Mouse (Mus musculus) midbrain, embryonic 10.5 days (tissue): Measurements from ENCODE around the gene Ppp1r14d. TPM values are rescaled to one million over a fixed set of nuclear protein-coding genes. Genes with fewer than 3 reads are reported as not detected.

Experiments
- DNase-seq: peaks from one replicate; pipeline ENCODE4 v3.0.0-alpha.2; 2017; ENCODE audit warnings: low spot score
- H3K27ac ChIP-seq: fragments of 300-500 bp; sonication (generic); replicated peaks from 2 replicates; pipeline ENCODE4 v1.5.1; 2016; ENCODE audit warnings: mild to moderate bottlenecking
- H3K27me3 ChIP-seq: fragments of 300-500 bp; sonication (generic); 2 replicates; pipeline ENCODE4 v1.6.1; 2016; ENCODE audit warnings: low read depth, mild to moderate bottlenecking; ENCODE audit not compliant: poor library complexity, severe bottlenecking
- H3K36me3 ChIP-seq: fragments of 300-500 bp; sonication (generic); 2 replicates; pipeline ENCODE4 v1.6.1; 2016; ENCODE audit warnings: mild to moderate bottlenecking, moderate library complexity
- H3K4me1 ChIP-seq: fragments of 300-500 bp; sonication (generic); 2 replicates; pipeline ENCODE4 v1.6.1; 2016
- H3K4me3 ChIP-seq: fragments of 300-500 bp; sonication (generic); 2 replicates; pipeline ENCODE4 v1.5.1; 2016; ENCODE audit warnings: mild to moderate bottlenecking, moderate library complexity
- H3K9me3 ChIP-seq: fragments of 300-500 bp; sonication (generic); replicated peaks from 2 replicates; pipeline ENCODE4 v1.6.1; 2016; ENCODE audit warnings: mild to moderate bottlenecking
- WGBS: fragments of 180-500 bp; shearing (Covaris S2); methylation state at CpG from one replicate; pipeline ENCODE4 v1.1.7; 2016; 5-methylcytosine and 5-hydroxymethylcytosine counted together
- polyA plus RNA-seq: library from polyadenylated mRNA; unstranded; fragments of >200 nt; fragmentation: Nextera tagmentation; extraction: Ambion mirVana; gene quantifications from 2 replicates; pipeline ENCODE4 v1.2.1, GENCODE M21; 2016

The Ppp1r14d gene
- not detected in 2 replicates for polyA plus RNA-seq

- Histone ChIP-seq H3K27ac (no peak within 1 kb of the TSS), H3K36me3 (no peaks in the 10 kb centered on the region), H3K9me3 (no peaks in the 10 kb centered on the region), H3K4me3 (no peak within 1 kb of the TSS), H3K4me1 (peaks cover 3% of the 10 kb centered on the region; the same call in 1 of the 2 replicates), H3K27me3 (peaks cover 15% of the 10 kb centered on the region)
- 83% methylated on average over 6 of the region's 6 CpGs for WGBS
- DNase-seq = no peak
These were observed at the start of gene Ppp1r14d for GRCm38 (mm10) chr2:119229775-119230704. TSS of gene Ppp1r14d (minus strand) at chr2:119229906.

GRCm38 (mm10) chr2:119277810-119278209, 48.1 kb upstream of the Ppp1r14d start:
- no peaks in the 10 kb centered on the region for H3K4me1 ChIP-seq
- no peaks in the 10 kb centered on the region for H3K9me3 ChIP-seq
- H3K4me3 ChIP-seq = no peak overlapping the region
- DNase-seq = no peak
- H3K27me3 ChIP-seq = no peaks in the 10 kb centered on the region
- no peak overlapping the region for H3K27ac ChIP-seq
- H3K36me3 ChIP-seq = no peaks in the 10 kb centered on the region
- 88% methylated on average over 23 of the region's 23 CpGs for WGBS

- no peaks in the 10 kb centered on the region for H3K36me3 ChIP-seq
- no peak for DNase-seq
- no peak overlapping the region for H3K27ac ChIP-seq
- 86% methylated on average over 7 of the region's 7 CpGs for WGBS
- H3K4me3 ChIP-seq = no peak overlapping the region
- H3K4me1 ChIP-seq = no peaks in the 10 kb centered on the region
- H3K9me3 ChIP-seq = no peaks in the 10 kb centered on the region
- H3K27me3 ChIP-seq = no peaks in the 10 kb centered on the region
These were observed 47.2 kb upstream of the Ppp1r14d start for GRCm38 (mm10) chr2:119276926-119277325.

GRCm38 (mm10) chr2:119274126-119274525, 44.4 kb upstream of the Ppp1r14d start:
- Histone ChIP-seq H3K4me1 (peaks cover 12% of the 10 kb centered on the region), H3K27ac (no peak overlapping the region), H3K9me3 (no peaks in the 10 kb centered on the region), H3K27me3 (peaks cover 16% of the 10 kb centered on the region), H3K4me3 (no peak overlapping the region), H3K36me3 (no peaks in the 10 kb centered on the region)
- DNase-seq = no peak
- 89% methylated on average over 1 of the region's 1 CpGs for WGBS

GRCm38 (mm10) chr2:119270643-119271331, 41.1 kb upstream of the Ppp1r14d start, which contains the start of gene Rhov:
TSS of gene Rhov (minus strand) at chr2:119271272.
- Histone ChIP-seq H3K27ac (peak within 1 kb of the TSS; percentile 69), H3K4me1 (peaks cover 12% of the 10 kb centered on the region), H3K27me3 (peaks cover 25% of the 10 kb centered on the region), H3K36me3 (no peaks in the 10 kb centered on the region), H3K9me3 (no peaks in the 10 kb centered on the region), H3K4me3 (peak within 1 kb of the TSS; percentile 70)
- under 1% methylated on average over 49 of the region's 49 CpGs for WGBS
- peak; percentile 72 for DNase-seq

GRCm38 (mm10) chr2:119270286-119270642, 40.6 kb upstream of the Ppp1r14d start:
- DNase-seq = no peak
- WGBS = 43% methylated on average over 9 of the region's 9 CpGs
- H3K27ac ChIP-seq = peak overlapping the region; percentile 69; the same call in 1 of the 2 replicates

GRCm38 (mm10) chr2:119263813-119264212, 34.1 kb upstream of the Ppp1r14d start:
- Histone ChIP-seq H3K9me3 (no peaks in the 10 kb centered on the region), H3K4me1 (no peaks in the 10 kb centered on the region), H3K27me3 (peaks cover 5% of the 10 kb centered on the region), H3K27ac (no peak overlapping the region), H3K4me3 (no peak overlapping the region), H3K36me3 (no peaks in the 10 kb centered on the region)
- DNase-seq = no peak
- 90% methylated on average over 5 of the region's 5 CpGs for WGBS

More at GRCm38 (mm10) chr2:119270286-119270642, 40.6 kb upstream of the Ppp1r14d start:
- Histone ChIP-seq H3K9me3 (no peaks in the 10 kb centered on the region), H3K4me1 (peaks cover 12% of the 10 kb centered on the region), H3K27me3 (peaks cover 25% of the 10 kb centered on the region), H3K36me3 (no peaks in the 10 kb centered on the region), H3K4me3 (peak overlapping the region; percentile 70)

- H3K4me1 ChIP-seq = no peaks in the 10 kb centered on the region
- no peaks in the 10 kb centered on the region for H3K9me3 ChIP-seq
- no peak for DNase-seq
- H3K27me3 ChIP-seq = no peaks in the 10 kb centered on the region
- no peak overlapping the region for H3K4me3 ChIP-seq
- WGBS = 61% methylated on average over 8 of the region's 8 CpGs
- H3K27ac ChIP-seq = no peak overlapping the region
- no peaks in the 10 kb centered on the region for H3K36me3 ChIP-seq
These were observed 33.3 kb upstream of the Ppp1r14d start for GRCm38 (mm10) chr2:119262978-119263377.

- H3K27me3 ChIP-seq = no peaks in the 10 kb centered on the region
- no peak for DNase-seq
- 71% methylated on average over 2 of the region's 2 CpGs for WGBS
- no peaks in the 10 kb centered on the region for H3K36me3 ChIP-seq
- no peak overlapping the region for H3K4me3 ChIP-seq
- no peaks in the 10 kb centered on the region for H3K4me1 ChIP-seq
- no peak overlapping the region for H3K27ac ChIP-seq
- no peaks in the 10 kb centered on the region for H3K9me3 ChIP-seq
These were observed 31.6 kb upstream of the Ppp1r14d start for GRCm38 (mm10) chr2:119261326-119261725.

GRCm38 (mm10) chr2:119260518-119260917, 30.8 kb upstream of the Ppp1r14d start:
- 91% methylated on average over 1 of the region's 1 CpGs for WGBS
- Histone ChIP-seq H3K36me3 (no peaks in the 10 kb centered on the region), H3K4me1 (no peaks in the 10 kb centered on the region), H3K27ac (no peak overlapping the region), H3K9me3 (no peaks in the 10 kb centered on the region), H3K27me3 (peaks cover 1% of the 10 kb centered on the region; the same call in 1 of the 2 replicates), H3K4me3 (no peak overlapping the region)
- no peak for DNase-seq

GRCm38 (mm10) chr2:119254976-119255375, 25.3 kb upstream of the Ppp1r14d start:
- H3K27me3 ChIP-seq = peaks cover 28% of the 10 kb centered on the region
- H3K36me3 ChIP-seq = no peaks in the 10 kb centered on the region
- DNase-seq = no peak
- H3K9me3 ChIP-seq = no peaks in the 10 kb centered on the region
- no peak overlapping the region for H3K27ac ChIP-seq
- no peak overlapping the region for H3K4me3 ChIP-seq
- WGBS = 12% methylated on average over 7 of the region's 7 CpGs
- peaks cover 9% of the 10 kb centered on the region for H3K4me1 ChIP-seq

GRCm38 (mm10) chr2:119250826-119251478, 21.2 kb upstream of the Ppp1r14d start:
- Histone ChIP-seq H3K4me3 (peak overlapping the region; percentile 20; the same call in 1 of the 2 replicates), H3K4me1 (peaks cover 9% of the 10 kb centered on the region), H3K36me3 (no peaks in the 10 kb centered on the region), H3K9me3 (no peaks in the 10 kb centered on the region), H3K27ac (no peak overlapping the region; the same call in 1 of the 2 replicates), H3K27me3 (peaks cover 28% of the 10 kb centered on the region)
- peak; percentile 86 for DNase-seq
- WGBS = 19% methylated on average over 11 of the region's 11 CpGs
